Mouse (Mus musculus) CD8-positive naive resting alpha-beta T cell, adult 2 months (primary cell): Measurements from ENCODE around the gene Cdkn1b.

Source experiments
- DNase-seq, 2 experiments: peaks; one replicate each; pipeline ENCODE4 v3.0.0; 2022; ENCODE audit warnings: low read depth in 2 of 2, low spot score in 2 of 2

The Cdkn1b gene

GRCm38 (mm10) chr6:134928889-134929310, 8.7 kb downstream of the Cdkn1b start:
- DNase-seq: no peak

- no peak for DNase-seq
Observed at GRCm38 (mm10) chr6:134929926-134930325, 9.7 kb downstream of the Cdkn1b start.

- no peak for DNase-seq
Observed at GRCm38 (mm10) chr6:134930383-134930782, 10.2 kb downstream of the Cdkn1b start.

- DNase-seq: no peak
Observed at GRCm38 (mm10) chr6:134931146-134931545, 10.9 kb downstream of the Cdkn1b start.

- no peak for DNase-seq
Observed at GRCm38 (mm10) chr6:134932486-134933206, 12.4 kb downstream of the Cdkn1b start.

GRCm38 (mm10) chr6:134933207-134933558, 13.0 kb downstream of the Cdkn1b start:
- no peak for DNase-seq

- no peak for DNase-seq
Observed at GRCm38 (mm10) chr6:134934305-134934704, 14.1 kb downstream of the Cdkn1b start.

GRCm38 (mm10) chr6:134939781-134940180, 19.6 kb downstream of the Cdkn1b start:
- no peak for DNase-seq

GRCm38 (mm10) chr6:134943759-134944407, 23.7 kb downstream of the Cdkn1b start:
- DNase-seq: no peak

GRCm38 (mm10) chr6:134946054-134946453, 25.9 kb downstream of the Cdkn1b start:
- DNase-seq: no peak

GRCm38 (mm10) chr6:134946858-134947257, 26.7 kb downstream of the Cdkn1b start:
- DNase-seq: no peak

- DNase-seq: peak; percentile 54 to 72
Observed at GRCm38 (mm10) chr6:134947311-134948087, 27.3 kb downstream of the Cdkn1b start.

- DNase-seq: no peak
Observed at GRCm38 (mm10) chr6:134948522-134949061, 28.4 kb downstream of the Cdkn1b start.

- DNase-seq: no peak
Observed at GRCm38 (mm10) chr6:134949241-134949640, 29.0 kb downstream of the Cdkn1b start.

GRCm38 (mm10) chr6:134951364-134951763, 31.2 kb downstream of the Cdkn1b start:
- DNase-seq: no peak

GRCm38 (mm10) chr6:134953976-134954375, 33.8 kb downstream of the Cdkn1b start:
- no peak for DNase-seq

GRCm38 (mm10) chr6:134956388-134956787, 36.2 kb downstream of the Cdkn1b start:
- DNase-seq: no peak

- DNase-seq: no peak
Observed at GRCm38 (mm10) chr6:134961286-134961685, 41.1 kb downstream of the Cdkn1b start.

GRCm38 (mm10) chr6:134961858-134962517, 41.8 kb downstream of the Cdkn1b start:
- no peak for DNase-seq

GRCm38 (mm10) chr6:134962518-134962893, 42.3 kb downstream of the Cdkn1b start:
- DNase-seq: no peak

GRCm38 (mm10) chr6:134963910-134964309, 43.7 kb downstream of the Cdkn1b start:
- DNase-seq: no peak
